Mouse (Mus musculus): Measurements from ENCODE around the gene Mrps36. TPM values are rescaled to one million over a fixed set of nuclear protein-coding genes. Genes with fewer than 3 reads are reported as not detected.
"Not testable (repeated sequence)": the region's sequence is repeated elsewhere in the genome, so short reads cannot be mapped to it uniquely, and the experiment has no call there.

Mrps36 gene
- 112 TPM in 2 replicates for polyA plus RNA-seq (2016; fragmentation: Nextera tagmentation; extraction: Ambion mirVana)

- peaks cover 5% of the 10 kb centered on the region; the same call in 1 of the 2 replicates for H3K36me3 ChIP-seq
- peak within 1 kb of the TSS; percentile 66 for H3K4me3 ChIP-seq (replicated peaks)
- H3K27me3 ChIP-seq = no peaks in the 10 kb centered on the region
- no peaks in the 10 kb centered on the region for H3K9me3 ChIP-seq
- H3K27ac ChIP-seq = peak within 1 kb of the TSS; percentile 91
- peaks cover 4% of the 10 kb centered on the region for H3K4me1 ChIP-seq (replicated peaks)
- WGBS = under 1% methylated on average over 52 of the region's 52 CpGs
- peak within 1 kb of the TSS; percentile 66 for H3K4me2 ChIP-seq
- H3K9ac ChIP-seq (replicated peaks) = peak within 1 kb of the TSS; percentile 73
- ATAC-seq (ENCODE audit: insufficient number of reproducible peaks, insufficient read depth, low FRiP score, low TSS enrichment, low read depth) = peak; percentile 95
Observed at GRCm38 (mm10) chr13:100744036-100744744, at the start of gene Mrps36. Gene Mrps36, minus strand, starts transcription at chr13:100744659.

- Histone ChIP-seq H3K4me1 (replicated peaks) (peaks cover 18% of the 10 kb centered on the region), H3K4me3 (replicated peaks) (no peak overlapping the region), H3K4me2 (no peak overlapping the region), H3K27ac (no peak overlapping the region), H3K27me3 (no peaks in the 10 kb centered on the region), H3K9ac (replicated peaks) (no peak overlapping the region), H3K9me3 (peaks cover 6% of the 10 kb centered on the region; the same call in 1 of the 2 replicates), H3K36me3 (peaks cover 5% of the 10 kb centered on the region)
- 73% methylated on average over 3 of the region's 3 CpGs for WGBS
- ATAC-seq (ENCODE audit: insufficient number of reproducible peaks, insufficient read depth, low FRiP score, low TSS enrichment, low read depth) = no peak
Observed at GRCm38 (mm10) chr13:100789083-100789482, 44.6 kb upstream of the Mrps36 start.

- H3K27ac ChIP-seq; ATAC-seq (ENCODE audit: insufficient number of reproducible peaks, insufficient read depth, low FRiP score, low TSS enrichment, low read depth); H3K9ac ChIP-seq (replicated peaks); H3K4me3 ChIP-seq (replicated peaks); H3K9me3 ChIP-seq; H3K4me2 ChIP-seq; H3K27me3 ChIP-seq: not testable (repeated sequence)
- WGBS = 96% methylated on average over 12 of the region's 14 CpGs
- H3K4me1 ChIP-seq (replicated peaks) = peaks cover 24% of the 10 kb centered on the region
- H3K36me3 ChIP-seq = peaks cover 15% of the 10 kb centered on the region
Observed at GRCm38 (mm10) chr13:100788057-100788456, 43.6 kb upstream of the Mrps36 start.

GRCm38 (mm10) chr13:100787316-100788010 is 43.0 kb upstream of the Mrps36 start:
- Histone ChIP-seq H3K4me3 (replicated peaks) (no peak overlapping the region), H3K36me3 (peaks cover 21% of the 10 kb centered on the region), H3K4me1 (replicated peaks) (peaks cover 24% of the 10 kb centered on the region), H3K9me3 (peaks cover 1% of the 10 kb centered on the region; the same call in 1 of the 2 replicates), H3K9ac (replicated peaks) (no peak overlapping the region), H3K27ac (no peak overlapping the region), H3K4me2 (no peak overlapping the region), H3K27me3 (no peaks in the 10 kb centered on the region)
- no peak for ATAC-seq (ENCODE audit: insufficient number of reproducible peaks, insufficient read depth, low FRiP score, low TSS enrichment, low read depth)
- 65% methylated on average over 6 of the region's 6 CpGs for WGBS

GRCm38 (mm10) chr13:100786414-100786867 is 42.0 kb upstream of the Mrps36 start, which contains the start of gene Ccnb1:
Gene Ccnb1, minus strand, starts transcription at chr13:100786570.
- under 1% methylated on average over 35 of the region's 35 CpGs for WGBS
- Histone ChIP-seq H3K27me3 (no peaks in the 10 kb centered on the region), H3K4me2 (peak within 1 kb of the TSS; percentile 74), H3K9ac (replicated peaks) (peak within 1 kb of the TSS; percentile 84), H3K4me1 (replicated peaks) (peaks cover 24% of the 10 kb centered on the region), H3K9me3 (no peaks in the 10 kb centered on the region), H3K36me3 (peaks cover 31% of the 10 kb centered on the region), H3K4me3 (replicated peaks) (peak within 1 kb of the TSS; percentile 84), H3K27ac (peak within 1 kb of the TSS; percentile 66; the same call in 1 of the 2 replicates)
- ATAC-seq (ENCODE audit: insufficient number of reproducible peaks, insufficient read depth, low FRiP score, low TSS enrichment, low read depth) = peak; percentile 98

GRCm38 (mm10) chr13:100785806-100786413 is 41.5 kb upstream of the Mrps36 start:
- ATAC-seq (ENCODE audit: insufficient number of reproducible peaks, insufficient read depth, low FRiP score, low TSS enrichment, low read depth) = no peak; the same call in 1 of the 2 replicates
- no peaks in the 10 kb centered on the region for H3K9me3 ChIP-seq
- H3K36me3 ChIP-seq = peaks cover 36% of the 10 kb centered on the region
- H3K4me1 ChIP-seq (replicated peaks) = peaks cover 24% of the 10 kb centered on the region
- H3K4me3 ChIP-seq (replicated peaks) = peak overlapping the region; percentile 84
- WGBS = under 1% methylated on average over 30 of the region's 30 CpGs
- H3K9ac ChIP-seq (replicated peaks) = peak overlapping the region; percentile 84
- peak overlapping the region; percentile 66; the same call in 1 of the 2 replicates for H3K27ac ChIP-seq
- peak overlapping the region; percentile 74 for H3K4me2 ChIP-seq
- H3K27me3 ChIP-seq = no peaks in the 10 kb centered on the region

GRCm38 (mm10) chr13:100777491-100777890 is 33.0 kb upstream of the Mrps36 start:
- ATAC-seq (ENCODE audit: insufficient number of reproducible peaks, insufficient read depth, low FRiP score, low TSS enrichment, low read depth) = no peak
- Histone ChIP-seq H3K4me3 (replicated peaks) (no peak overlapping the region), H3K4me2 (no peak overlapping the region), H3K27ac (no peak overlapping the region), H3K27me3 (no peaks in the 10 kb centered on the region), H3K9me3 (no peaks in the 10 kb centered on the region), H3K4me1 (replicated peaks) (peaks cover 9% of the 10 kb centered on the region), H3K36me3 (peaks cover 37% of the 10 kb centered on the region), H3K9ac (replicated peaks) (no peak overlapping the region)
- WGBS = 75% methylated on average over 3 of the region's 3 CpGs

GRCm38 (mm10) chr13:100776710-100777109 is 32.3 kb upstream of the Mrps36 start:
- Histone ChIP-seq H3K27ac (0 out of 2 replicates have a peak overlapping the region, but pooled peaks have one; percentile 56), H3K9ac (replicated peaks) (no peak overlapping the region), H3K4me2 (no peak overlapping the region), H3K4me1 (replicated peaks) (peaks cover 9% of the 10 kb centered on the region), H3K9me3 (no peaks in the 10 kb centered on the region), H3K4me3 (replicated peaks) (no peak overlapping the region), H3K27me3 (no peaks in the 10 kb centered on the region), H3K36me3 (peaks cover 36% of the 10 kb centered on the region)
- ATAC-seq (ENCODE audit: insufficient number of reproducible peaks, insufficient read depth, low FRiP score, low TSS enrichment, low read depth) = no peak
- 68% methylated on average over 6 of the region's 6 CpGs for WGBS

- no peaks in the 10 kb centered on the region for H3K27me3 ChIP-seq
- peak overlapping the region; percentile 90 for H3K4me3 ChIP-seq (replicated peaks)
- H3K4me1 ChIP-seq (replicated peaks) = peaks cover 9% of the 10 kb centered on the region
- peak overlapping the region; percentile 56; the same call in 1 of the 2 replicates for H3K27ac ChIP-seq
- H3K36me3 ChIP-seq = peaks cover 36% of the 10 kb centered on the region
- peak overlapping the region; percentile 71 for H3K4me2 ChIP-seq
- no peak for ATAC-seq (ENCODE audit: insufficient number of reproducible peaks, insufficient read depth, low FRiP score, low TSS enrichment, low read depth)
- peak overlapping the region; percentile 72; the same call in 1 of the 2 replicates for H3K9ac ChIP-seq (replicated peaks)
- WGBS = 14% methylated on average over 8 of the region's 8 CpGs
- H3K9me3 ChIP-seq = no peaks in the 10 kb centered on the region
Observed at GRCm38 (mm10) chr13:100776056-100776419, 31.6 kb upstream of the Mrps36 start.

GRCm38 (mm10) chr13:100775252-100776055 is 31.0 kb upstream of the Mrps36 start, which contains the start of gene Cenph:
Gene Cenph, minus strand, starts transcription at chr13:100775899.
- Histone ChIP-seq H3K27ac (peak within 1 kb of the TSS; percentile 56; the same call in 1 of the 2 replicates), H3K4me2 (peak within 1 kb of the TSS; percentile 71), H3K36me3 (peaks cover 36% of the 10 kb centered on the region), H3K9me3 (no peaks in the 10 kb centered on the region), H3K27me3 (no peaks in the 10 kb centered on the region), H3K4me1 (replicated peaks) (peaks cover 9% of the 10 kb centered on the region), H3K4me3 (replicated peaks) (peak within 1 kb of the TSS; percentile 90), H3K9ac (replicated peaks) (peak within 1 kb of the TSS; percentile 72)
- 1% methylated on average over 44 of the region's 46 CpGs for WGBS
- ATAC-seq (ENCODE audit: insufficient number of reproducible peaks, insufficient read depth, low FRiP score, low TSS enrichment, low read depth) = peak; percentile 91
